Mouse (Mus musculus) embryonic fibroblast, embryonic 13.5 days (primary cell): ENCODE data around the gene Gpalpp1.

ENCODE experiments used
- CTCF ChIP-seq: IDR thresholded peaks from 2 replicates; pipeline ENCODE4 v1.5.1; 2011; ENCODE audit warnings: mild to moderate bottlenecking, control low read depth, low read length, moderate library complexity, borderline replicate concordance; ENCODE audit not compliant: insufficient read depth
- POLR2A ChIP-seq: IDR thresholded peaks from 2 replicates; pipeline ENCODE4 v1.6.1; 2011; ENCODE audit warnings: low read depth, mild to moderate bottlenecking, control low read depth, low read length, moderate library complexity

- TF ChIP-seq POLR2A (no peak), CTCF (no peak)
Measured at GRCm38 (mm10) chr14:76053726-76054125, 56.8 kb downstream of the Gpalpp1 start.
